Mouse (Mus musculus): ENCODE data around the gene Gm10570.

DNA sequence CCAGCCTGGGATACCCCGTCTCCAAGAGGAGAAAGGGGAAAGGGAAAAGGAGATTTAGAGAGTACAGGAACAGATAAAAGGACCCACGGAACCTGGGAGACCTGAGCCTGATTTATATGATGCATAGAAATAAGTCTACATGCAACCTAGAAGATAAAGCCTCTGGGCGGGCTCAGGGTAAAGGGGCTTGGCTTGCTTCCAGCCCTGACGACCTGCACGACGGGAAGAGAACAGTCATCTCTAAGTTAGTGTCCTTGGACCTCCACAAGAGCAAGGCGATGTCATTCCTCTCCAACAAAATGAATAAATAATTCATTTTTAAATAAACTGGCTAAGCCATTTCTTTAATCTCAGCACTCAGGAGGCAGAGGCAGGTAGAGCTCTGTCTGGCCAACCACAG, 14.1 kb upstream of the Gm10570 start:
- TF ChIP-seq CTCF (IDR thresholded peaks at IDR 0.05; ENCODE audit: low read depth) (no peak), EP300 (IDR thresholded peaks at IDR 0.05; ENCODE audit: low read depth) (no peak)
